Mouse (Mus musculus): ENCODE measurements around the gene Nkain2. TPM values are rescaled to one million over a fixed set of nuclear protein-coding genes. Genes with fewer than 3 reads are reported as not detected.

Nkain2 gene
- polyA plus RNA-seq, 1 experiment from 2014 or later = 0.79 TPM

- Histone ChIP-seq H3K27ac (ENCODE audit: low read depth, low read length) (no peak overlapping the region), H3K4me2 (replicated peaks; ENCODE audit: low read depth, low read length) (no peak overlapping the region), H3K9me3 (ENCODE audit: control insufficient read depth, low read length) (no peaks in the 10 kb centered on the region), H3K36me3 (ENCODE audit: control insufficient read depth, insufficient read depth, low read length) (no peaks in the 10 kb centered on the region), H3K9ac (ENCODE audit: low read depth, low read length) (no peak overlapping the region), H3K4me1 (ENCODE audit: control insufficient read depth, insufficient read depth, low read length) (no peaks in the 10 kb centered on the region), H3K27me3 (ENCODE audit: control insufficient read depth, insufficient read depth, low read length) (no peaks in the 10 kb centered on the region), H3K4me3 (ENCODE audit: low read length) (no peak overlapping the region)
- 20% methylated on average over 5 of the region's 5 CpGs for WGBS
- peak; percentile 89 for ATAC-seq (ENCODE audit: low FRiP score, low TSS enrichment)
Observed at GRCm38 (mm10) chr10:31742443-31743057, 1147.7 kb downstream of the Nkain2 start.

- H3K4me3 ChIP-seq (ENCODE audit: low read length) = no peak overlapping the region
- no peaks in the 10 kb centered on the region for H3K9me3 ChIP-seq (ENCODE audit: control insufficient read depth, low read length)
- H3K4me2 ChIP-seq (replicated peaks; ENCODE audit: low read depth, low read length) = no peak overlapping the region
- no peak for ATAC-seq (ENCODE audit: low FRiP score, low TSS enrichment)
- no peaks in the 10 kb centered on the region for H3K27me3 ChIP-seq (ENCODE audit: control insufficient read depth, insufficient read depth, low read length)
- no peak overlapping the region for H3K27ac ChIP-seq (ENCODE audit: low read depth, low read length)
- no peaks in the 10 kb centered on the region for H3K36me3 ChIP-seq (ENCODE audit: control insufficient read depth, insufficient read depth, low read length)
- H3K4me1 ChIP-seq (ENCODE audit: control insufficient read depth, insufficient read depth, low read length) = no peaks in the 10 kb centered on the region
- no peak overlapping the region for H3K9ac ChIP-seq (ENCODE audit: low read depth, low read length)
Observed at GRCm38 (mm10) chr10:31728036-31728435, 1162.2 kb downstream of the Nkain2 start.

- no peak overlapping the region for H3K9ac ChIP-seq (ENCODE audit: low read depth, low read length)
- WGBS = 79% methylated on average over 3 of the region's 3 CpGs
- H3K27me3 ChIP-seq (ENCODE audit: control insufficient read depth, insufficient read depth, low read length) = no peaks in the 10 kb centered on the region
- H3K4me1 ChIP-seq (ENCODE audit: control insufficient read depth, insufficient read depth, low read length) = no peaks in the 10 kb centered on the region
- H3K9me3 ChIP-seq (ENCODE audit: control insufficient read depth, low read length) = no peaks in the 10 kb centered on the region
- no peaks in the 10 kb centered on the region for H3K36me3 ChIP-seq (ENCODE audit: control insufficient read depth, insufficient read depth, low read length)
- H3K27ac ChIP-seq (ENCODE audit: low read depth, low read length) = no peak overlapping the region
- ATAC-seq (ENCODE audit: low FRiP score, low TSS enrichment) = no peak
- no peak overlapping the region for H3K4me3 ChIP-seq (ENCODE audit: low read length)
- no peak overlapping the region for H3K4me2 ChIP-seq (replicated peaks; ENCODE audit: low read depth, low read length)
Observed at GRCm38 (mm10) chr10:31647270-31647669, 1243.0 kb downstream of the Nkain2 start.

- Histone ChIP-seq H3K36me3 (ENCODE audit: control insufficient read depth, insufficient read depth, low read length) (no peaks in the 10 kb centered on the region), H3K27ac (ENCODE audit: low read depth, low read length) (no peak overlapping the region), H3K4me3 (ENCODE audit: low read length) (no peak overlapping the region), H3K4me2 (replicated peaks; ENCODE audit: low read depth, low read length) (no peak overlapping the region), H3K27me3 (ENCODE audit: control insufficient read depth, insufficient read depth, low read length) (no peaks in the 10 kb centered on the region), H3K9me3 (ENCODE audit: control insufficient read depth, low read length) (no peaks in the 10 kb centered on the region), H3K9ac (ENCODE audit: low read depth, low read length) (no peak overlapping the region), H3K4me1 (ENCODE audit: control insufficient read depth, insufficient read depth, low read length) (no peaks in the 10 kb centered on the region)
- ATAC-seq (ENCODE audit: low FRiP score, low TSS enrichment) = no peak
- 67% methylated on average over 1 of the region's 1 CpGs for WGBS
Observed at GRCm38 (mm10) chr10:31646083-31646482, 1244.2 kb downstream of the Nkain2 start.

Other genes starting within 250 kb of the Nkain2 start
- not detected in 2 replicates for gene Trdn, start 190.1 kb upstream of the Nkain2 start, polyA plus RNA-seq (2014; fragmentation: Nextera tagmentation; extraction: Ambion mirVana)

Data from kidney, embryonic 14.5 days (tissue).